Mouse (Mus musculus): ENCODE results near the gene Syce1l. TPM values are rescaled to one million over a fixed set of nuclear protein-coding genes. Genes with fewer than 3 reads are reported as not detected.

Gene Syce1l
- not detected in 2 replicates for total RNA-seq (2014; fragmentation: Nextera tagmentation)
- total RNA-seq (2017), result not detected in 2 replicates

- no peak for ATAC-seq (replicated peaks; ENCODE audit: low FRiP score, low TSS enrichment, poor library complexity, severe bottlenecking)
These were observed at the start of gene Syce1l for GRCm38 (mm10) chr8:113642926-113643325. TSS of gene Syce1l (plus strand) at chr8:113643213.

- ATAC-seq (replicated peaks; ENCODE audit: low FRiP score, low TSS enrichment, poor library complexity, severe bottlenecking), result no peak
These were observed 44.6 kb upstream of the Syce1l start for GRCm38 (mm10) chr8:113598401-113598800.

GRCm38 (mm10) chr8:113632634-113633033 is 10.4 kb upstream of the Syce1l start:
- ATAC-seq (replicated peaks; ENCODE audit: low FRiP score, low TSS enrichment, poor library complexity, severe bottlenecking), result no peak

- ATAC-seq (replicated peaks; ENCODE audit: low FRiP score, low TSS enrichment, poor library complexity, severe bottlenecking), result no peak
These were observed 8.9 kb upstream of the Syce1l start for GRCm38 (mm10) chr8:113634161-113634560.

- ATAC-seq (replicated peaks; ENCODE audit: low FRiP score, low TSS enrichment, poor library complexity, severe bottlenecking), result peak; percentile 88
These were observed 8.1 kb upstream of the Syce1l start, which contains the start of gene Mon1b for GRCm38 (mm10) chr8:113634670-113635591. TSS of gene Mon1b (plus strand) at chr8:113635587.

GRCm38 (mm10) chr8:113635592-113636279 is 7.3 kb upstream of the Syce1l start:
- peak; percentile 75 for ATAC-seq (replicated peaks; ENCODE audit: low FRiP score, low TSS enrichment, poor library complexity, severe bottlenecking)

GRCm38 (mm10) chr8:113636280-113636628 is 6.8 kb upstream of the Syce1l start:
- no peak; the same call in 1 of the 2 replicates for ATAC-seq (replicated peaks; ENCODE audit: low FRiP score, low TSS enrichment, poor library complexity, severe bottlenecking)

GRCm38 (mm10) chr8:113640357-113640756 is 2.7 kb upstream of the Syce1l start:
- no peak for ATAC-seq (replicated peaks; ENCODE audit: low FRiP score, low TSS enrichment, poor library complexity, severe bottlenecking)

GRCm38 (mm10) chr8:113643479-113644210 is 632 bp downstream of the Syce1l start:
- ATAC-seq (replicated peaks; ENCODE audit: low FRiP score, low TSS enrichment, poor library complexity, severe bottlenecking), result no peak

GRCm38 (mm10) chr8:113645220-113645619 is 2.2 kb downstream of the Syce1l start:
- ATAC-seq (replicated peaks; ENCODE audit: low FRiP score, low TSS enrichment, poor library complexity, severe bottlenecking), result no peak

GRCm38 (mm10) chr8:113652450-113652849 is 9.4 kb downstream of the Syce1l start:
- no peak for ATAC-seq (replicated peaks; ENCODE audit: low FRiP score, low TSS enrichment, poor library complexity, severe bottlenecking)

GRCm38 (mm10) chr8:113653151-113653550 is 10.1 kb downstream of the Syce1l start:
- no peak for ATAC-seq (replicated peaks; ENCODE audit: low FRiP score, low TSS enrichment, poor library complexity, severe bottlenecking)

GRCm38 (mm10) chr8:113656154-113656553 is 13.1 kb downstream of the Syce1l start:
- ATAC-seq (replicated peaks; ENCODE audit: low FRiP score, low TSS enrichment, poor library complexity, severe bottlenecking), result no peak

GRCm38 (mm10) chr8:113656681-113657298 is 13.8 kb downstream of the Syce1l start:
- no peak for ATAC-seq (replicated peaks; ENCODE audit: low FRiP score, low TSS enrichment, poor library complexity, severe bottlenecking)

GRCm38 (mm10) chr8:113660128-113660527 is 17.1 kb downstream of the Syce1l start:
- 0 out of 2 replicates have a peak, but pooled peaks have one; percentile 50 for ATAC-seq (replicated peaks; ENCODE audit: low FRiP score, low TSS enrichment, poor library complexity, severe bottlenecking)

- peak; percentile 87 for ATAC-seq (replicated peaks; ENCODE audit: low FRiP score, low TSS enrichment, poor library complexity, severe bottlenecking)
These were observed 21.5 kb downstream of the Syce1l start for GRCm38 (mm10) chr8:113664544-113664943.

GRCm38 (mm10) chr8:113665036-113665435 is 22.0 kb downstream of the Syce1l start:
- no peak for ATAC-seq (replicated peaks; ENCODE audit: low FRiP score, low TSS enrichment, poor library complexity, severe bottlenecking)

GRCm38 (mm10) chr8:113665951-113666350 is 22.9 kb downstream of the Syce1l start:
- ATAC-seq (replicated peaks; ENCODE audit: low FRiP score, low TSS enrichment, poor library complexity, severe bottlenecking), result no peak

- ATAC-seq (replicated peaks; ENCODE audit: low FRiP score, low TSS enrichment, poor library complexity, severe bottlenecking), result no peak
These were observed 23.9 kb downstream of the Syce1l start for GRCm38 (mm10) chr8:113666714-113667432.

Data from megakaryocyte-erythroid progenitor cell, adult 5-6 weeks (primary cell).